Mouse (Mus musculus) testis, adult 2 months (tissue): ENCODE measurements around the gene Zfp872. TPM values are rescaled to one million over a fixed set of nuclear protein-coding genes. Genes with fewer than 3 reads are reported as not detected.
"Not testable (repeated sequence)": the region's sequence is repeated elsewhere in the genome, so short reads cannot be mapped to it uniquely, and the experiment has no call there.

Experiments
- H3K27ac ChIP-seq: fragments of 200-500 bp; 2 replicates; pipeline ENCODE4 v1.5.1; 2012; ENCODE audit warnings: low read depth, low read length; ENCODE audit not compliant: control insufficient read depth, insufficient read depth
- H3K27me3 ChIP-seq: fragments of 200-500 bp; 2 replicates; pipeline ENCODE4 v1.6.1; 2012; ENCODE audit warnings: mild to moderate bottlenecking, low read length, moderate library complexity; ENCODE audit not compliant: control insufficient read depth, insufficient read depth
- H3K36me3 ChIP-seq: fragments of 200-500 bp; 2 replicates; pipeline ENCODE4 v1.6.1; 2012; ENCODE audit warnings: mild to moderate bottlenecking, low read length; ENCODE audit not compliant: control insufficient read depth, insufficient read depth
- H3K4me1 ChIP-seq: fragments of 200-500 bp; 2 replicates; pipeline ENCODE4 v1.6.1; 2012; ENCODE audit warnings: low read length; ENCODE audit not compliant: control insufficient read depth, insufficient read depth
- H3K4me3 ChIP-seq: fragments of 200-500 bp; 2 replicates; pipeline ENCODE4 v1.5.1; 2012; ENCODE audit warnings: low read depth, mild to moderate bottlenecking, low read length, moderate library complexity, mixed read lengths; ENCODE audit not compliant: control insufficient read depth
- CTCF ChIP-seq: fragments of 200-500 bp; IDR thresholded peaks from 2 replicates; pipeline ENCODE4 v1.5.1; 2012; ENCODE audit warnings: low read depth, mild to moderate bottlenecking, inconsistent platforms, low read length, moderate library complexity; ENCODE audit not compliant: control insufficient read depth, insufficient read depth, insufficient replicate concordance
- POLR2A ChIP-seq: fragments of 200-500 bp; IDR thresholded peaks from 2 replicates; pipeline ENCODE4 v1.6.1; 2012; ENCODE audit warnings: low read depth, mild to moderate bottlenecking, inconsistent platforms, low read length, moderate library complexity; ENCODE audit not compliant: control insufficient read depth
- polyA plus RNA-seq: library from polyadenylated mRNA; depleted of rRNA; stranded (reverse); fragments of >200 nt; gene quantifications from 2 replicates; pipeline ENCODE4 v1.2.3, GENCODE M21; 2012; rRNA removed

Gene Zfp872
- polyA plus RNA-seq, result 0.05 and 0.16 TPM in 2 replicates

- Histone ChIP-seq H3K27me3 (no peaks in the 10 kb centered on the region), H3K36me3 (no peaks in the 10 kb centered on the region), H3K27ac (no peak within 1 kb of the TSS), H3K4me1 (peaks cover 2% of the 10 kb centered on the region), H3K4me3 (peak within 1 kb of the TSS; percentile 52)
- TF ChIP-seq CTCF (no peak), POLR2A (no peak)
These were observed at the start of gene Zfp872 for GRCm38 (mm10) chr9:22188025-22188611. Gene Zfp872, plus strand, starts transcription at chr9:22188090.

DNA sequence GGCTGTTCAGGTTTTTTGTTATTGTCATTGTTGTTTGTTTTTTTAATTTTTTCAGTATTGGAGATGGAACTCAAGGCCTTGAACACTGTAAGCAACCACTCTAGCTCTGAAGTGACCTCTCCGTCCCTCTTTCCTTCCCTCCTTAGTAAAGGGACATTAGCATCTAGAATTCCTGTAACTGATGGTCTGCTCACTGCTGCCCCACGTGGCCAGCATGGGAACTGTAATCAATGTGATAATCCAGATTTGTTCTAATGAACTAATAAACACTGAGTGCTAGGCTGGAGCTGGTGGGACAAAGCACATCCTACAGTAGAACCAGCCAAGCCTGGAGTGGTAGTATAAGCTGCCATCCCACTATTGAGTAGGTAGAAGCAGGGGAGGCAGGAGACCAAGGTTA, 49.4 kb upstream of the Zfp872 start:
- Histone ChIP-seq H3K36me3 (no peaks in the 10 kb centered on the region), H3K4me1 (no peaks in the 10 kb centered on the region; the same call in 1 of the 2 replicates), H3K27ac (no peak overlapping the region), H3K27me3 (no peaks in the 10 kb centered on the region), H3K4me3 (no peak overlapping the region)
- TF ChIP-seq CTCF, result peak; percentile 67; the same call in 1 of the 2 replicates
- no peak for TF ChIP-seq POLR2A

GRCm38 (mm10) chr9:22139746-22140145, 48.1 kb upstream of the Zfp872 start:
- Histone ChIP-seq H3K4me3 (no peak overlapping the region), H3K27me3 (no peaks in the 10 kb centered on the region), H3K36me3 (no peaks in the 10 kb centered on the region), H3K4me1 (no peaks in the 10 kb centered on the region; the same call in none of the 2 replicates), H3K27ac (no peak overlapping the region)
- TF ChIP-seq CTCF (no peak), POLR2A (no peak)

DNA sequence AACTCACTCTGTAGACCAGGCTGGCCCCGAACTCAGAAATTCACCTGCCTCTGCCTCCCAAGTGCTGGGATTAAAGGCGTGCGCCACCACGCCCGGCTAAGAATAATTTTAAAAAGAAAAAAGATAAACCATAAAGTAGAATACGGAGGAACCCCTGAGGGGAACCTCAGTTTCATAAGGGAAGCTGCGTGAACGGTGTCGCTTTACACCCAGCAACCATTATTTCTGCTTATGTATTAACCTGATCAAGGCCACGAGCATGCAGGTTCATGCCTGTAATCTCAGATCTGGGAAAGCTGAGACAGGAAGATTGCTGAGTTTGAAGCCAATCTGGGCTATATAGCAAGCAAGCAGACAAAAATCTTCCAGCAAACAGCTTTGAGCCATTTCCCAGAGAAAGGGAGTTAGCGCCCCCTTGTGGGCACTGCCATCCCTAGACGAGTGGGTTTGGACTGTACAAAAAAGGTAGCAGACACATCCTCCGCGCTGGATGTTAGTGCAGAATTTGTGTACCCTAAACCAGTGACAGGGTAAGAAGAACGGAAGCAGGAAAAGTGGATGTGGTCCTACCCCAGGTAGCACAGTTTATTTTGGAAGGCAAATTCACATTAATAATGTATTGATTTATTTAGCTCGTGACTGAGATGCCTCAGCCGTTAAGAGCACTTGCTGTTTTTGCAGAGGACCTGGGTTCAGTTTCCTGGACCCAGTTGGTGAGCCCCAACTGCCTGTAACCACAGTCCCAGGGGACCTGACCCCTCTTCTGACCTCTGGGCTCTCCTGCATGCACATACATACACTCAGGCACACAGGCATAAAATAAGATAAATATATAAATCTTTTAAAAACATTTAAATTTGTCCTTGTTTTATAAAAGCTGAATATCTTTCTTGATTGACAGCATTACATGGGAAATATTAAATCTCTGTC, 44.5 kb upstream of the Zfp872 start:
- Histone ChIP-seq H3K27me3 (no peaks in the 10 kb centered on the region), H3K27ac (no peak overlapping the region), H3K4me3 (no peak overlapping the region), H3K36me3 (no peaks in the 10 kb centered on the region), H3K4me1 (no peaks in the 10 kb centered on the region; the same call in 1 of the 2 replicates)
- no peak for TF ChIP-seq POLR2A
- TF ChIP-seq CTCF, result peak; percentile 90; the same call in 1 of the 2 replicates

DNA sequence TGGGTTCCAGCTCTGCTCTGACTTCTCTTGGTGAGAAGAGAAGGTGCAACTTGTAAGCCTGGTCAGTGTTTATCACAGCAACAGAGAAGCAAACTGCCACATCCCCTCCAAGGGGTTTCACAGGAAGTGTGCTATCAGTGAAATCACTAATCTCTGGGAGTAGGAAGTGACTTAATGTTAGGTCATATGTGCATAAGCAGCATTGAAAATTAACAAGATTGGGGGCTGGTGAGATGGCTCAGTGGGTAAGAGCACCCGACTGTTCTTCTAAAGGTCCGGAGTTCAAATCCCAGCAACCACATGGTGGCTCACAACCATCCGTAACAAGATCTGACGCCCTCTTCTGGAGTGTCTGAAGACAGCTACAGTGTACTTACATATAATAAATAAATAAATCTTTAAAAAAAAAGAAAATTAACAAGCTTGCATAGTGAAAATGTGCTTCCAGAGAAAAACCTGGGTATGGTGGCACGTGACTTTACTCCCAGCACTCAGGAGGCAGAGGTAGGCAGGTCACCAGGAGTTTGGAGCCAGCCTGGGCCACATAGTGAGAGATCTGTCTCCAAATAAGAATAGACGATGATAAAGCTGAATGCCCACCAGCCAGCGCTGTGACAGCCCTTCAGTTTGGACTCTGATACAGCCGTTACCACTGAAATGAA, 43.5 kb upstream of the Zfp872 start:
- Histone ChIP-seq H3K4me3 (no peak overlapping the region), H3K27me3 (no peaks in the 10 kb centered on the region), H3K36me3 (no peaks in the 10 kb centered on the region), H3K4me1 (peaks cover 3% of the 10 kb centered on the region), H3K27ac (no peak overlapping the region)
- no peak for TF ChIP-seq CTCF
- TF ChIP-seq POLR2A, result no peak

DNA sequence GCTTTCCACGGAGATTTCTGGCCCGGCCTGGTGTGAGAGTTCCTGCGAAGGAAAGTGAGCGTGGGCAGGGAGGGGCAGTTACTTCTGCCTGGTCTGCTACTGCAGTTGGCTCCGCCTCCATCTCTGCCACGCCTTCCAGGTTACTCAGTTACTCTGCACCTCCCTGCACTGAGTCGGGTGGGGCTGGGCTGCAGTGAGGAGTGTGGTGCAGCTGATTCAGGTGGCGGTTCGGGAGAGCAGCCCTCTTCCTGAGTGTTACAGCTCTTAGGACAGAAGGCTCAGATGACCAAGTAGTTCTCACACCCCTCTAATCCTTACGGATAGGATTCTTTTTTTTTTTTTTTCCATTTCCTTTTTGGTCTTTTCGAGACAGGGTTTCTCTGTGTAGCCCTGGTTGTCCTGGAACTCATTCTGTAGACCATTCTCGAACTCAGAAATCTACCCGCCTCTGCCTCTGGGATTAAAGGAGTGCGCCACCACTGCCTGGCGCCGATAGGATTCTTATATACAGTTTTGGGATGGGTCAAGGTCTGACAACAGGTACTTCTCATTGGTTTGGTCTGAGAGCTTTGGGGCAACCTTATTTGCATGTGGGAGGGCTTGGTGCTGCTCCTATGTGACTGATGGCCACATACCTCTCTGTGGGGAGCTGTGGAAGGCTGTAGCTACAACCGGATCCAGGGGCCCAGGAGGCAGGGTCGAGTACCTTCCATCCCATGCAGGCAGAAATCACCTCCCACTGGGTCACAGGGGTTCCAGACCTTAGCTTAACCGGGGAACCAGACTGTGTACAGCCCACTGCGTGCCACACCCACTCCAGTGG, 38.3 kb upstream of the Zfp872 start:
- H3K27ac ChIP-seq, result no peak overlapping the region
- peak overlapping the region; percentile 6; the same call in 1 of the 2 replicates for H3K4me3 ChIP-seq
- TF ChIP-seq POLR2A (no peak), CTCF (no peak)

GRCm38 (mm10) chr9:22150249-22150693, 37.6 kb upstream of the Zfp872 start:
- not testable (repeated sequence) for H3K27me3 ChIP-seq, H3K27ac ChIP-seq, H3K4me1 ChIP-seq, H3K36me3 ChIP-seq, H3K4me3 ChIP-seq

More for the DNA sequence above, 38.3 kb upstream of the Zfp872 start:
- Histone ChIP-seq H3K4me1 (peaks cover 4% of the 10 kb centered on the region), H3K36me3 (no peaks in the 10 kb centered on the region), H3K27me3 (no peaks in the 10 kb centered on the region)
